Mouse (Mus musculus) stomach, postnatal 0 days (tissue): ENCODE results near the gene Sppl3. TPM values are rescaled to one million over a fixed set of nuclear protein-coding genes. Genes with fewer than 3 reads are reported as not detected.

Experiments
- ATAC-seq: fragments of 200-750 bp; cut with Nextera tagmentation; 2 replicates; pipeline ENCODE4 v1.8.0; 2017; ENCODE audit not compliant: low FRiP score, low TSS enrichment
- DNase-seq: peaks from one replicate; pipeline ENCODE4 v3.0.0-alpha.2; 2016; ENCODE audit warnings: low spot score
- H3K27ac ChIP-seq: fragments of 300-500 bp; sonication (generic); replicated peaks from 2 replicates; pipeline ENCODE4 v1.5.1; 2014; ENCODE audit warnings: mild to moderate bottlenecking, control low read depth
- H3K27me3 ChIP-seq: fragments of 300-500 bp; sonication (generic); 2 replicates; pipeline ENCODE4 v1.6.1; 2014; ENCODE audit warnings: low read length; ENCODE audit not compliant: control insufficient read depth, insufficient read depth
- H3K36me3 ChIP-seq: fragments of 300-500 bp; sonication (generic); 2 replicates; pipeline ENCODE4 v1.6.1; 2014; ENCODE audit warnings: low read length, mixed read lengths; ENCODE audit not compliant: control insufficient read depth, insufficient read depth
- H3K4me1 ChIP-seq: fragments of 300-500 bp; sonication (generic); replicated peaks from 2 replicates; pipeline ENCODE4 v1.6.1; 2014; ENCODE audit warnings: antibody characterized with exemption; ENCODE audit not compliant: control insufficient read depth, insufficient read depth
- H3K4me2 ChIP-seq: fragments of 300-500 bp; sonication (generic); replicated peaks from 2 replicates; pipeline ENCODE4 v1.6.1; 2014; ENCODE audit warnings: low read depth, mild to moderate bottlenecking, control low read depth, moderate library complexity
- H3K4me3 ChIP-seq: fragments of 300-500 bp; sonication (generic); 2 replicates; pipeline ENCODE4 v1.5.1; 2014; ENCODE audit warnings: low read depth, low read length, control low read depth
- H3K9ac ChIP-seq: fragments of 300-500 bp; sonication (generic); 2 replicates; pipeline ENCODE4 v1.6.1; 2014; ENCODE audit warnings: mild to moderate bottlenecking, low read length, control low read depth, mixed read lengths
- H3K9me3 ChIP-seq: fragments of 300-500 bp; sonication (generic); 2 replicates; pipeline ENCODE4 v1.6.1; 2016; ENCODE audit warnings: low read length; ENCODE audit not compliant: control insufficient read depth
- CTCF ChIP-seq: IDR thresholded peaks from 2 replicates; pipeline ENCODE4 v1.5.1; 2016; ENCODE audit warnings: antibody characterized with exemption, low read depth, mild to moderate bottlenecking, moderate library complexity
- EP300 ChIP-seq: optimal IDR thresholded peaks from 2 replicates; pipeline ENCODE3; 2016; ENCODE audit warnings: antibody characterized with exemption
- WGBS: fragments of 180-500 bp; shearing (Covaris S2); extraction: QIAGEN DNeasy Blood & Tissue Kit; methylation state at CpG from one replicate; pipeline ENCODE4 v1.1.7; 2014; 5-methylcytosine and 5-hydroxymethylcytosine counted together
- polyA plus RNA-seq: library from polyadenylated mRNA; unstranded; fragments of >200 nt; fragmentation: Nextera tagmentation; extraction: Ambion mirVana; gene quantifications from 2 replicates; pipeline ENCODE4 v1.2.1, GENCODE M21; 2015

Sppl3 gene
- polyA plus RNA-seq, 1 experiment from 2014 or later, result 25.2 TPM

DNA sequence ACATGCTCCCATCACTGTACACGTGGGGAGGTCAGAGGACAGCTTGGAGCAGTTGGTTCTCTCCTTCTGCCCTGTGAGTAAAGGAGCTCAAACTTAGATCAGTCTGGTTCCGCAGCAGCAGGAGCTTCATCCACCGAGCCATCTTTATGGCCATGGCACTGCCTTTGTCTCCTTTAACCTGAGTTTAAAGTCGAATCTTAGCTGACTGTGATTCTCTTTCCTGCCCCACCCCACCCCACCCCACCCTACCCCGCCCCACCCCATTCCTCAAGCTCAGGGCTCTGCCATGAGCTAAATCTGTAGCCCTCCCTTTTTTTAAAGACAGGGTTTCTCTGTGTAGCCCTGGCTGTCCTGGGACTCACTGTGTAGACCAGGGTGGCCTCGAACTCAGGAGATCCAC is 38.8 kb downstream of the Sppl3 start:
- DNase-seq (no peak), ATAC-seq (no peak)
- Histone ChIP-seq H3K36me3 (no peaks in the 10 kb centered on the region), H3K27me3 (no peaks in the 10 kb centered on the region), H3K4me2 (no peak overlapping the region), H3K27ac (no peak overlapping the region), H3K9ac (no peak overlapping the region), H3K4me3 (no peak overlapping the region), H3K4me1 (0 out of 2 replicates have a peak, but pooled peaks cover 2% of the 10 kb centered on the region), H3K9me3 (no peaks in the 10 kb centered on the region)
- WGBS, result 66% methylated on average over 6 of the region's 6 CpGs
- TF ChIP-seq CTCF (no peak), EP300 (no peak)

GRCm38 (mm10) chr5:115050776-115051175 is 39.8 kb downstream of the Sppl3 start:
- 83% methylated on average over 6 of the region's 6 CpGs for WGBS
- no peak for TF ChIP-seq EP300
- DNase-seq (no peak), ATAC-seq (no peak)
- Histone ChIP-seq H3K4me3 (no peak overlapping the region), H3K27ac (no peak overlapping the region), H3K4me2 (no peak overlapping the region), H3K36me3 (no peaks in the 10 kb centered on the region), H3K9me3 (no peaks in the 10 kb centered on the region), H3K27me3 (no peaks in the 10 kb centered on the region), H3K4me1 (0 out of 2 replicates have a peak, but pooled peaks cover 2% of the 10 kb centered on the region), H3K9ac (no peak overlapping the region)

DNA sequence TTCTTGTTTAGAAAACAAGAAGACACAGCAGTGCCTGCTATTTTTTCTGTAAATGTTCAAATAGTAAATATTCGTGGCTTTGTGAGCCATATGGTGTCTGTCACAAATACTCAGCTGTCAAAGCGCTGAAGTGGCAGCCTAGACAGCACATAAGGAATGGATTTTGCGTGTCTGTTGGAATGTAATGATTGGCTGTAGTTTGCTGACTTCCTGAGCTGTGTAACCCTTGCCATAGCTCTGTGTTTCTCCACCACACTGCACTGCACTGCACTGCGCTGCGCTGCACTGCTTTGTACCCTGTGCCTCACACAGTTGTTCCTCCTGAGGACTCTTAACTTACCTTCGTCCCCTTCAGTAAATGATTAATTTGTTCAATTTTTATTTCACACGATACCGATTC is 41.6 kb downstream of the Sppl3 start:
- Histone ChIP-seq H3K4me1 (0 out of 2 replicates have a peak, but pooled peaks cover 2% of the 10 kb centered on the region), H3K4me2 (no peak overlapping the region), H3K9ac (no peak overlapping the region), H3K36me3 (no peaks in the 10 kb centered on the region), H3K27me3 (no peaks in the 10 kb centered on the region), H3K4me3 (no peak overlapping the region), H3K9me3 (no peaks in the 10 kb centered on the region), H3K27ac (no peak overlapping the region)
- DNase-seq (no peak), ATAC-seq (0 out of 2 replicates have a peak, but pooled peaks have one; percentile 21)
- TF ChIP-seq EP300 (no peak), CTCF (no peak)
- 58% methylated on average over 8 of the region's 8 CpGs for whole genome bisulfite sequencing

GRCm38 (mm10) chr5:115053791-115054396 is 43.0 kb downstream of the Sppl3 start:
- no peak for ATAC-seq
- no peak overlapping the region for H3K4me3 ChIP-seq
- no peaks in the 10 kb centered on the region for H3K36me3 ChIP-seq
- 91% methylated on average over 22 of the region's 22 CpGs for WGBS
- no peak overlapping the region for H3K4me2 ChIP-seq
- H3K27me3 ChIP-seq, result no peaks in the 10 kb centered on the region
- no peak overlapping the region for H3K27ac ChIP-seq
- H3K9ac ChIP-seq, result no peak overlapping the region
- H3K4me1 ChIP-seq, result 0 out of 2 replicates have a peak, but pooled peaks cover 2% of the 10 kb centered on the region
- no peaks in the 10 kb centered on the region for H3K9me3 ChIP-seq
- TF ChIP-seq EP300, result peak; percentile 10
- no peak for TF ChIP-seq CTCF
- no peak for DNase-seq

GRCm38 (mm10) chr5:115055418-115055817 is 44.5 kb downstream of the Sppl3 start:
- TF ChIP-seq EP300 (no peak), CTCF (no peak)
- Histone ChIP-seq H3K4me2 (no peak overlapping the region), H3K9me3 (no peaks in the 10 kb centered on the region), H3K36me3 (no peaks in the 10 kb centered on the region), H3K27me3 (no peaks in the 10 kb centered on the region), H3K4me1 (0 out of 2 replicates have a peak, but pooled peaks cover 2% of the 10 kb centered on the region), H3K9ac (no peak overlapping the region), H3K4me3 (no peak overlapping the region), H3K27ac (no peak overlapping the region)
- DNase-seq (no peak), ATAC-seq (no peak)
- WGBS, result 70% methylated on average over 6 of the region's 6 CpGs

DNA sequence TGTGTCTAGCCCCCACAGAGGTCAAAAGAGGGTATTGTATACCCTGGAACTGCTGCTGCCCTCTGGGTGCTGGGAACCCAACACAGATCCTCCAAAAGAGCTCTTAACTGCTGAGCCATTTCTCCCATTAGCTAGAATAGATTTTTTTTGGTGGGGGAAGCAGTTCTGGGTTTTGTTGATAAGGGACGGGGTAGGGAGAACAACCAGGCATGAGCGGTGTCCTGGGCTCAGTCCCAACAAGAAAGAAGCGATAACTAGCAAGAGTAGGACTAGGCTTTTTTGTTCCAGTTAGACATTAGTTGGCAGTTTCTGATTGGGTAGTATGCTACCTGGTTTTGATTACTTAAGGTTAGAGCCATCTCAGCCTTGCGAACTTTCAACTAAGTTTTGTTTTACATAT is 46.2 kb downstream of the Sppl3 start:
- Histone ChIP-seq H3K4me1 (no peaks in the 10 kb centered on the region), H3K9ac (no peak overlapping the region), H3K4me3 (no peak overlapping the region), H3K36me3 (no peaks in the 10 kb centered on the region), H3K27me3 (no peaks in the 10 kb centered on the region), H3K27ac (no peak overlapping the region), H3K4me2 (no peak overlapping the region), H3K9me3 (no peaks in the 10 kb centered on the region)
- WGBS, result 80% methylated on average over 4 of the region's 4 CpGs
- ATAC-seq, result no peak
- DNase-seq, result no peak
- TF ChIP-seq CTCF, result no peak
- TF ChIP-seq EP300, result no peak
